Mouse (Mus musculus) heart, embryonic 15.5 days (tissue): Measurements from ENCODE around the gene Ptgdr2. TPM values are rescaled to one million over a fixed set of nuclear protein-coding genes. Genes with fewer than 3 reads are reported as not detected.

Source experiments
- ATAC-seq: fragments of 200-750 bp; cut with Nextera tagmentation; replicated peaks from 2 replicates; pipeline ENCODE4 v1.8.0; 2017; ENCODE audit warnings: low read depth, moderate TSS enrichment; ENCODE audit not compliant: insufficient number of reproducible peaks, insufficient read depth, low FRiP score
- H3K27ac ChIP-seq: fragments of 300-500 bp; sonication (generic); 2 replicates; pipeline ENCODE4 v1.5.1; 2015; ENCODE audit warnings: mild to moderate bottlenecking, inconsistent platforms
- H3K27me3 ChIP-seq: fragments of 300-500 bp; sonication (generic); 2 replicates; pipeline ENCODE4 v1.6.1; 2015; ENCODE audit warnings: inconsistent platforms
- H3K36me3 ChIP-seq: fragments of 300-500 bp; sonication (generic); 2 replicates; pipeline ENCODE4 v1.6.1; 2015; ENCODE audit warnings: mild to moderate bottlenecking, inconsistent platforms
- H3K4me1 ChIP-seq: fragments of 300-500 bp; sonication (generic); replicated peaks from 2 replicates; pipeline ENCODE4 v1.6.1; 2015; ENCODE audit warnings: inconsistent platforms
- H3K4me2 ChIP-seq: fragments of 300-500 bp; sonication (generic); 2 replicates; pipeline ENCODE4 v1.6.1; 2015; ENCODE audit warnings: inconsistent platforms, mild to moderate bottlenecking, moderate library complexity
- H3K4me3 ChIP-seq: fragments of 300-500 bp; sonication (generic); 2 replicates; pipeline ENCODE4 v1.5.1; 2015; ENCODE audit warnings: mild to moderate bottlenecking, inconsistent platforms
- H3K9ac ChIP-seq: fragments of 300-500 bp; sonication (generic); 2 replicates; pipeline ENCODE4 v1.6.1; 2015; ENCODE audit warnings: mild to moderate bottlenecking, inconsistent platforms
- H3K9me3 ChIP-seq: fragments of 300-500 bp; sonication (generic); replicated peaks from 2 replicates; pipeline ENCODE4 v1.6.1; 2016; ENCODE audit warnings: inconsistent platforms
- WGBS: fragments of 180-500 bp; shearing (Covaris S2); methylation state at CpG from one replicate; pipeline ENCODE4 v1.1.7; 2015; ENCODE audit warnings: mixed read lengths; 5-methylcytosine and 5-hydroxymethylcytosine counted together
- polyA plus RNA-seq: library from polyadenylated mRNA; unstranded; fragments of >200 nt; fragmentation: Nextera tagmentation; extraction: Ambion mirVana; gene quantifications from 2 replicates; pipeline ENCODE4 v1.2.1, GENCODE M21; 2015

The Ptgdr2 gene
- polyA plus RNA-seq, 1 experiment from 2014 or later = 0.06 TPM

DNA sequence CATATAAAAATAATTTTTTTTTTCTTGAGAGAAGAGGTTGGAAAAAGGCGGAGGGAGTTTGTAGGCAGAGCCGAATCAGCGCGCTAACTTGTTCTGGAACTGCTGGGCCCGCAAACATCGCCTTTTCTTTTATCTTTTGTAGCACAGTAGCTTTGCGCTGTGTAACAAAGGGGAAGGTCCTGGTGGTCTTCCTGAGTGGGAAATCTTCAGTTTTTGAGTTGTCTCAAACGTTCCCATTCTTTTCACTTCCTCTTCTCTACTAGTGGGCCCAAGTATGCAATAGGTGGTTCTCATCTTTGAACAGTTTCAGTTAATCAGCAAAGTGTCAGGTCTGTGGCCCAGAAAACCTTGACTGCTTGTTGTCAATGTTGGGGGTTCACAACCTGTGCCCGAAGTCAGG is 12.6 kb downstream of the Ptgdr2 start:
- H3K27me3 ChIP-seq = no peaks in the 10 kb centered on the region
- 31% methylated on average over 9 of the region's 9 CpGs for WGBS
- H3K4me1 ChIP-seq = peaks cover 47% of the 10 kb centered on the region
- peak overlapping the region; percentile 35 for H3K27ac ChIP-seq
- H3K4me2 ChIP-seq = peak overlapping the region; percentile 99
- no peaks in the 10 kb centered on the region for H3K9me3 ChIP-seq
- no peak overlapping the region for H3K9ac ChIP-seq
- ATAC-seq = no peak
- peak overlapping the region; percentile 68 for H3K4me3 ChIP-seq
- peaks cover 7% of the 10 kb centered on the region for H3K36me3 ChIP-seq

DNA sequence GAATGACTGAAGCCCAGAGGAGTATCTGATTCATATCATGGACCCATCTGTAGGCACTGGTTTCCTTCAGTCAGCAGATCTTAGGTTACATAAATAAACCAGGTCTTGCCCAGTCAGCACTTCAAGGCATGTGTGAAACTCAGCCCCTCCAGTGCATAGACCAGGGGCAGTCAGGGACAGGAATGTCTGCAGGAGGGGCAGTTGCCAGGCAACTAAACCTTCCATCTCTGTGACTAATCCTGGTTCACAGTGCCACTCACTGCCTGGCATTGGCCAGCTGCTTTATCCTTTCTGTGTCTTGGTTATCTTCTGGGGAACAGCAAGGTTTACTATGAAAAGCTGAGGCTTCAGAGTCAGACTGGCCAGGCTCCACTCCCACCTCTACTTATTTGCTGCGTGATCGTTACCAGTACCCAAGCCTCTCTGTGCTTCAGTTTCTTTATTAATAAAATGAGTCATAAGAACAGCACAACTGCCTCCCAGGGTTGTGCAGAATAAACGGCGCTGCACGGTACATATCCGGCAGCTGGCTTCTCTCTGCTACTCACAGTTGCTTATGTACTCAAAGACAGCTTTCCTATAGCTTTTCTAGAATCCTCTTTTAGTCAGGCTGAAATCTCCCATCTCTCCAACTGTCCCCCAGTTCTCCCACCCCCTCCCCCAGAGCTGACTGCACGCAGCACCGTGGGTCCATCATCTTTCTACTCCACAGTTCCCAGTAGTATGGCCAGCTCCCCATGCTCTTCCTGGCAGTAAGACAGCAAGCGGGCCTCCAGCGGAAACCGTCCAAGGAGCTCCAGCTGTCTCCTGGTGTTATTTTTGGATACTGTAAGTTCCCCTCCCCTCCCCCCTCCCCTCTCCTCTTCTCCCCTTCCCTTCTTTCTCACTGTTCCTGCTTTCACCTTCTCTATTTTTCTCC is 15.3 kb downstream of the Ptgdr2 start:
- Histone ChIP-seq H3K27ac (peak overlapping the region; percentile 73), H3K27me3 (no peaks in the 10 kb centered on the region; the same call in 1 of the 2 replicates), H3K9me3 (no peaks in the 10 kb centered on the region), H3K4me1 (peaks cover 35% of the 10 kb centered on the region), H3K4me3 (no peak overlapping the region), H3K4me2 (peak overlapping the region; percentile 35), H3K9ac (no peak overlapping the region), H3K36me3 (no peaks in the 10 kb centered on the region)
- ATAC-seq = peak; percentile 63
- WGBS = 32% methylated on average over 11 of the region's 11 CpGs

DNA sequence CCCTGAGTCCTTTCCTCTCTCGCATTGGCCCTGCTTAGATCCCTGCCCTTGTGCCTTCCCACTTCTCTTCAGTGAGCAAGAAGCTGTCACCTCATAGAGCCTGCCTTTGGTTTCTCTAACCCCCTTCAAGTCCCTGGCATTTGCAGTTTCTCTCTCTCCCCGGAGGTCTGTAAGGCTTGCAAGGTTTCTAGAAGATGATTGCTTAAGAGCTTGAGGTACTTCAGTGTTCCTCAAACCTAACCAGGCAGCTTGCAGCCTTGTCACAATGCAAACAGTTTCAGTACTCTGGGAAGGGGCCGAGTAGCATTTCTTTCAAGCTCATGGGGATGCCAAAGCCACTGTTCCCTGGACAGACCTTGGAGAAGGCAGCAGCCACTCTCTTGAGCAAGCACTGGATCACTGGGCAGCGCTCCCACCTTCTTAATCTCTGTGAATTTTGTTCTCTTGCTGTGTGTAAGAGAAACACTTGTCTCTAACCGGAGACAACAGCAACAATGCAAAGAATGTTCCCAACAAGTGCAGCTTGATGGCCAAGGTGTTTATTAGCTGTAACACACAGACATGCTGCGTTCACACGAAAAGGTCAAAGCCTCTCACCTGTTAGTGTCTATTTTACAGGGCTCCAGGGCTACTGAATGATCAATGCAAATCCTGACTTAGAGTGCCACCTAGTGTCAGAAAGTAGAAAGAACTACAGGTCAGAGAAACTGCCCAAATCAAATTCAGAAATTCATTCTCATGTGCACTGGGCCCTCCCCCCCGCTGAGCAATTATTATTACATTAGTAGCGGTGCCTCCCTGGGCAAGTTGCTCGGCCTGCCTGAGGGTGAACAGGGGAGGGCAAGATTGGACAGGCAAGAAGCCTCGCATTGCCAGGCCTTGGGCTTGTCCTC is 22.4 kb downstream of the Ptgdr2 start:
- ATAC-seq = 0 out of 2 replicates have a peak, but pooled peaks have one; percentile 55
- Histone ChIP-seq H3K9ac (no peak overlapping the region), H3K4me3 (no peak overlapping the region), H3K4me1 (peaks cover 8% of the 10 kb centered on the region), H3K27ac (peak overlapping the region; percentile 20; the same call in 1 of the 2 replicates), H3K36me3 (no peaks in the 10 kb centered on the region), H3K4me2 (no peak overlapping the region), H3K9me3 (no peaks in the 10 kb centered on the region), H3K27me3 (peaks cover 10% of the 10 kb centered on the region)
- WGBS = 29% methylated on average over 11 of the region's 11 CpGs

DNA sequence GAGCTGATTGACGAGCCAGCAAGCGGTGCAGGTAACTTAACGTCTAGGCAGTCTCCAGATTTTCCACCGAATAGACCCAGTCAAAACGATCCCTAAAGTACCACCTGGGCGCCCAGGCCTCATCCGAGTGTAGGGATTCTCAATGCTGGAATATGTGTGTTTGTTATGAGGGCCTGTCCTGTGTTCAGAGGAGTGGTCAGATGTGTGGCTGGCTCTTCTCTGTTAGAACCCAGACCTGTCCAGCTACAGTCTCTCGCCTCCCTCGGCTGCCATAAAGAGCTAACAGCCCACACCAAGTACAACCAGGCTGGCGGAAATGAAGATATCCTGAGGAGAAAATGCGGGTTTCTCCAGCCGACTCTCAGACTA is 23.0 kb downstream of the Ptgdr2 start:
- no peak overlapping the region for H3K27ac ChIP-seq
- no peaks in the 10 kb centered on the region for H3K36me3 ChIP-seq
- WGBS = 42% methylated on average over 12 of the region's 12 CpGs
- H3K4me3 ChIP-seq = no peak overlapping the region
- no peak overlapping the region for H3K9ac ChIP-seq
- H3K4me2 ChIP-seq = no peak overlapping the region
- no peak for ATAC-seq
- H3K4me1 ChIP-seq = peaks cover 8% of the 10 kb centered on the region
- H3K9me3 ChIP-seq = no peaks in the 10 kb centered on the region
- H3K27me3 ChIP-seq = peaks cover 16% of the 10 kb centered on the region

DNA sequence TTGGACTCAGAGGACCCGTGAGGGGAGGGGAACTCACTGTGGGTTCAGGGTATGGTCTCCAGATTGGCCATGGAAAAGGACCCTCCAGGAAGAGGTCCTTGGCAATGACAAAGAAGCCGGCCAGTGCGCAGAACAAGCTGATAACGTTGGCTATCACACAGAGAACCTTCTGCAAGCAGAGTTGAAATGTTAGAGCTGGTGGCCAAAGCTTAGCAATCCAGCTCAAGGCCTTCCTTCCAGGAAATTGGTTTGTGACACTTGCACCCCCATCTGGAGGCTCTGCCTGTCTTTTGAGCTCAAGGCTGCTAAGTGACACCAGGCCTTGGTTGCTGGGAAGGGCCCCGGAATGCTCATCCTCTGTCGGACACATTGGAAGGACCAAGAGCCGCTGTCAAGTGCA is 28.8 kb downstream of the Ptgdr2 start:
- Histone ChIP-seq H3K9me3 (no peaks in the 10 kb centered on the region), H3K4me3 (no peak overlapping the region), H3K36me3 (no peaks in the 10 kb centered on the region), H3K9ac (no peak overlapping the region), H3K4me1 (no peaks in the 10 kb centered on the region), H3K27me3 (peaks cover 14% of the 10 kb centered on the region), H3K4me2 (no peak overlapping the region), H3K27ac (no peak overlapping the region)
- no peak for ATAC-seq
- WGBS = 77% methylated on average over 7 of the region's 7 CpGs

DNA sequence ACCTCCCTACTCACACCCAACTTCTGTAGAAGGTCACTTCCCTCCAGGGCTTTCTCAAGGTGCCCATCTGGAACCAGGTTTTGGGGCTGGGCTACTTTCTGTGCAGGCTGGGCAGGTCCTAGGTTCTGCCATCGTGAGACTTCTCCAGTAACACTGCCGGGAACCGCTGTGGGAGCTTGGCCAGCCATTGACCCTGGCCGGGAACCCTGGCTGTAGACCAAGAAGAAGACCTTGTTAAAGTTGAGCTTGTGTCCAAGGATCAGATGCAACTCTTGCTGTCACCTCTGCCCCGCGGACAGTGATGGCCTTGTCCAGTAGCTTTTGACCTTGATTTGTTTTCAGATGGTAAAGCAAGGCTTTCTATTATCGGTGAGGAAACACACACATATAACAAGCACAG is 31.6 kb downstream of the Ptgdr2 start:
- Histone ChIP-seq H3K36me3 (no peaks in the 10 kb centered on the region), H3K27ac (no peak overlapping the region), H3K9me3 (no peaks in the 10 kb centered on the region), H3K4me1 (no peaks in the 10 kb centered on the region), H3K4me2 (no peak overlapping the region), H3K4me3 (no peak overlapping the region), H3K27me3 (peaks cover 9% of the 10 kb centered on the region; the same call in 1 of the 2 replicates), H3K9ac (no peak overlapping the region)
- 86% methylated on average over 7 of the region's 7 CpGs for WGBS
- no peak for ATAC-seq

DNA sequence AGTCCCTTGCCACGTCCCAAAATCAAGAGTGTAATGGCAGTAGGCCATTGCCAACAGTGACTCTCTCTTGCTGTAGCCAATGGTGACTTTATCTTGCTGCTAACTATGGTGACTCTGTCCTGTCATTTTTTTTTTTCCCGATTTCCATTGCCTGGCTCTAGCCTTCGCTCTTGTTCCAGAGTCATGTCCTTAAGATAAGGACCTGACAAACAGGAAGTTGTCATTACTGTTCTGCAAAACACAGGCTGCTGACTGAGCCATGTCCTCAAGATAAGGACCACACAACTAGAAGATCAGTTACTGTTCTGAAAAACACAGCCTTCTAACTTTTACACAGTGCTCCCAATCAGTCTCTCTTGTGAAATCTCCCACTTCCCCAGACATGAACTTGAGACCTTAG is 33.5 kb downstream of the Ptgdr2 start:
- H3K9me3 ChIP-seq = no peaks in the 10 kb centered on the region
- WGBS = 36% methylated on average over 3 of the region's 3 CpGs
- no peaks in the 10 kb centered on the region for H3K27me3 ChIP-seq
- H3K4me3 ChIP-seq = no peak overlapping the region
- H3K4me1 ChIP-seq = no peaks in the 10 kb centered on the region
- H3K36me3 ChIP-seq = no peaks in the 10 kb centered on the region
- no peak overlapping the region for H3K9ac ChIP-seq
- H3K4me2 ChIP-seq = no peak overlapping the region
- ATAC-seq = no peak
- H3K27ac ChIP-seq = no peak overlapping the region

DNA sequence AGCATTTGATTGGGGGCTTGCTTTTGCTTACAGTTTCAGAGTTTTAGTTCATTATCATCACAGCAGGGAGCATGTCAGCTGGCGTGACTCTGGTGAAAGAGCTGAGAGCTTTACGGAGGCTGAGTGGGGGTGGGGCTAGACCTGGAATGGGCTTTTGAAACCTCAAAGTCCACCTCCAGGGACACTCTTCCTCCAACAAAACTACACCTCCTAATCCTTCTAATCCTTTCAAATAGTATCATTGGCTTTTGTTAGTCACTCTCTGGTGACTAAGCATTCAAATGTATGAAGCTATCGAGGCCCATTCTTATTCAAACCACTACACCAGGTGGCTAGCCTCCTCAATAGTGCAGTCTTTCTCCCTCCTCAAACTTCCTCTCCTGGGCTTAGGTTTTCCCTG is 35.7 kb downstream of the Ptgdr2 start:
- Histone ChIP-seq H3K27me3 (no peaks in the 10 kb centered on the region), H3K4me1 (no peaks in the 10 kb centered on the region), H3K4me2 (no peak overlapping the region), H3K9ac (no peak overlapping the region), H3K4me3 (no peak overlapping the region), H3K36me3 (no peaks in the 10 kb centered on the region), H3K27ac (no peak overlapping the region), H3K9me3 (no peaks in the 10 kb centered on the region)
- WGBS = 77% methylated on average over 3 of the region's 3 CpGs
- no peak for ATAC-seq

DNA sequence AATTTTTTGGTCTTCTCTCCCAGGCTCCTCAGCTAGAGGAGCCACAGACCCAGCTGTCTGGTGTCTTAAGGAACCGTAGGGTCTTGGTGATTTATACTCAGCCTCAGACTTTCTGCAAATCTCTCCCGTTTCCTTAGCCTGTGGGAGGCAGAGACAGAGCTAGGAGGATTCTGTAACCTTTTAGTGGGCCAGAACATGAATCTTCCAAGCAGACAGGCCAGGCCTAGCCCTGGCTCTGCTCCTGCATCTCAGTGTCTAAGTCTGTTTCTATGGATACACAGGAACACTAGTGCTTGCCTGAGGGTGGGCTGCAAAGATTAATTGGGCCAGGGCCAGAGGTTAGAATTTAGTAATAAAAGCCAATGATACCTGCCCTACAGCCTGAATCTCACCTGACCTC is 36.2 kb downstream of the Ptgdr2 start:
- Histone ChIP-seq H3K9ac (no peak overlapping the region), H3K36me3 (no peaks in the 10 kb centered on the region), H3K9me3 (no peaks in the 10 kb centered on the region), H3K4me2 (no peak overlapping the region), H3K4me1 (no peaks in the 10 kb centered on the region), H3K4me3 (no peak overlapping the region), H3K27me3 (no peaks in the 10 kb centered on the region), H3K27ac (no peak overlapping the region)
- ATAC-seq = no peak
- 49% methylated on average over 2 of the region's 2 CpGs for WGBS

DNA sequence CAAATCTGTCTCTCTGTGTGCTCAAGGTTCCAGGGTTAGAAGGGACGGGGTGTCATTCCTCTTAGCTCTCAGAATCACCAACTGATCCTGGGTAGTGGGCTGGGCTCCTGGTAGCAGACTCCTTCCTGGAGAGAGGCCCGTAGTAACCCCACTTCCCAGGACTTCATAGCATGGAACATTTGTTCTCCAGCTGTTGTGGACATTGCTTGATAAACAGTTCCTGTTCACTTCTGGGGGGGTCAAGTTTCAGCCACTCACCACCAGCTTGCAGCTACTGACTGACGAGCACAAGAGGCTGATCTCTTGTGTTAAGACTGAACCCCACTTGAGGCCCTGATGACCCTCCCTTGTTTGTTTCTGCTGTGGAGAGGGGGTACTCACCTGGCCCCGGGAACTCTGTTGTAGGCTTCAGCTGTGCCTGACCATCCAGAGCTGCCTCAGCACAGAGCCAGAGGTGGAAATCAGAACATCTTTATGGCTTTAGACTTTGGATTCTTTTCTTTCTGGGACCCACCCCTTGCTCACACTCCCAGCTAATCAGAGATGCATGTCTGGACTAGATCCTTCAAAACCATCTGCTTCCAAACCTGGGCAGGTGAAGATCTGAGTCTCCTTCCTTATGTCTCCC is 37.4 kb downstream of the Ptgdr2 start, which contains the start of gene Ms4a10:
Ms4a10 (minus strand) TSS at position 433 of the 628 bp plus-strand sequence.
- Histone ChIP-seq H3K9me3 (no peaks in the 10 kb centered on the region), H3K9ac (no peak within 1 kb of the TSS), H3K4me2 (no peak within 1 kb of the TSS), H3K27me3 (no peaks in the 10 kb centered on the region), H3K27ac (no peak within 1 kb of the TSS), H3K4me1 (peaks cover 4% of the 10 kb centered on the region), H3K4me3 (no peak within 1 kb of the TSS), H3K36me3 (no peaks in the 10 kb centered on the region)
- WGBS = 30% methylated on average over 4 of the region's 4 CpGs
- ATAC-seq = no peak

DNA sequence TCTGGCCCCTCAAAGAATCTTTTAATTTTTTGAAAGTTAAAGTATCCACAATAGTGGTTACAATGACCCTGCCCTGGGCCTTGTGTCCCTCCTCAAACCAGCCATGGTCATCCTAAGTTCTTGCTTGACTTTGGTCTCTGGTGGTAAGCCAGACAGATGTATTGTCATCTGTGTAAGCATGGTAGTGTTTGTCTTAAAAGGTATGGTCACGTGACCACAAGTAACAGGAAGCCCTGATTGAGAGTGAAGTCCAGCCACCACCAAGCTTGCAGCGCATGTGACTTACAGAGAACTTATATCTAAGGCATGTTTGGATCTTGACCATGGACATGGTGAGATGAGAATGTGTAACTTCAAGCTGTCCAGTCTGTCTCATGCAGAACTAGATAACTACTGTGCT is 38.2 kb downstream of the Ptgdr2 start:
- Histone ChIP-seq H3K36me3 (no peaks in the 10 kb centered on the region), H3K9ac (no peak overlapping the region), H3K27me3 (no peaks in the 10 kb centered on the region), H3K4me1 (peaks cover 8% of the 10 kb centered on the region), H3K4me2 (no peak overlapping the region), H3K9me3 (no peaks in the 10 kb centered on the region), H3K27ac (no peak overlapping the region), H3K4me3 (no peak overlapping the region)
- 68% methylated on average over 2 of the region's 2 CpGs for WGBS
- ATAC-seq = no peak
